Mouse (Mus musculus): ENCODE measurements around the gene Ccdc169.

The Ccdc169 gene

GRCm38 (mm10) chr3:55137039-55137438 is at the start of gene Ccdc169:
Gene Ccdc169, plus strand, starts transcription at chr3:55137339.
- DNase-seq: no peak

GRCm38 (mm10) chr3:55087360-55087759 is 49.8 kb upstream of the Ccdc169 start:
- no peak for DNase-seq

GRCm38 (mm10) chr3:55088359-55088758 is 48.8 kb upstream of the Ccdc169 start:
- no peak for DNase-seq

- peak; percentile 19 for DNase-seq
These were observed 48.3 kb upstream of the Ccdc169 start for GRCm38 (mm10) chr3:55088843-55089242.

- DNase-seq: no peak
These were observed 47.8 kb upstream of the Ccdc169 start for GRCm38 (mm10) chr3:55089291-55089690.

GRCm38 (mm10) chr3:55093161-55093560 is 44.0 kb upstream of the Ccdc169 start:
- no peak for DNase-seq

GRCm38 (mm10) chr3:55095968-55096654 is 41.0 kb upstream of the Ccdc169 start:
- no peak for DNase-seq

- no peak for DNase-seq
These were observed 40.5 kb upstream of the Ccdc169 start for GRCm38 (mm10) chr3:55096655-55097005.

GRCm38 (mm10) chr3:55097186-55097585 is 40.0 kb upstream of the Ccdc169 start:
- DNase-seq: no peak

GRCm38 (mm10) chr3:55098014-55098413 is 39.1 kb upstream of the Ccdc169 start:
- DNase-seq: no peak

GRCm38 (mm10) chr3:55098990-55099389 is 38.1 kb upstream of the Ccdc169 start:
- no peak for DNase-seq

- DNase-seq: no peak
These were observed 36.0 kb upstream of the Ccdc169 start for GRCm38 (mm10) chr3:55101092-55101491.

- DNase-seq: peak; percentile 15
These were observed 31.6 kb upstream of the Ccdc169 start for GRCm38 (mm10) chr3:55105372-55106023.

- no peak for DNase-seq
These were observed 31.1 kb upstream of the Ccdc169 start for GRCm38 (mm10) chr3:55106051-55106450.

GRCm38 (mm10) chr3:55109097-55109496 is 28.0 kb upstream of the Ccdc169 start:
- no peak for DNase-seq

- DNase-seq: peak; percentile 97
These were observed 25.0 kb upstream of the Ccdc169 start, which contains the start of gene Spg20 for GRCm38 (mm10) chr3:55111935-55112709. Gene Spg20, plus strand, starts transcription at chr3:55112108.

- DNase-seq: no peak
These were observed 24.3 kb upstream of the Ccdc169 start for GRCm38 (mm10) chr3:55112710-55113415.

GRCm38 (mm10) chr3:55114313-55115065 is 22.6 kb upstream of the Ccdc169 start:
- peak; percentile 12 for DNase-seq

GRCm38 (mm10) chr3:55115071-55115470 is 22.1 kb upstream of the Ccdc169 start:
- DNase-seq: no peak

- DNase-seq: no peak
These were observed 21.1 kb upstream of the Ccdc169 start for GRCm38 (mm10) chr3:55115989-55116388.

GRCm38 (mm10) chr3:55119275-55119898 is 17.8 kb upstream of the Ccdc169 start:
- no peak for DNase-seq

GRCm38 (mm10) chr3:55122336-55122870 is 14.7 kb upstream of the Ccdc169 start:
- DNase-seq: no peak

Measured in kidney, adult 18-20 months (tissue).